Mouse (Mus musculus): Measurements from ENCODE around the gene Car2.

GRCm38 (mm10) chr3:14888549-14888948 is 2.5 kb downstream of the Car2 start:
- no peak for TF ChIP-seq EP300 (IDR thresholded peaks at IDR 0.05; ENCODE audit: low read depth)
- TF ChIP-seq CTCF (IDR thresholded peaks at IDR 0.05; ENCODE audit: low read depth), result no peak

All from liver, embryonic 14.5 days (tissue).